Mouse (Mus musculus) lung, postnatal 0 days (tissue): ENCODE data around the gene Cenpa.

Source experiments
- CTCF ChIP-seq: IDR thresholded peaks from 2 replicates; pipeline ENCODE4 v1.5.1; 2016; ENCODE audit warnings: antibody characterized with exemption, mild to moderate bottlenecking
- EP300 ChIP-seq: IDR thresholded peaks from 2 replicates; pipeline ENCODE4 v1.6.1; 2016; ENCODE audit warnings: antibody characterized with exemption, mild to moderate bottlenecking, control low read depth

- no peak for TF ChIP-seq CTCF
- no peak for TF ChIP-seq EP300
Observed at GRCm38 (mm10) chr5:30713299-30713675, 46.7 kb downstream of the Cenpa start.
